Mouse (Mus musculus) hindbrain, embryonic 12.5 days (tissue): ENCODE results near the gene 2900026A02Rik. TPM values are rescaled to one million over a fixed set of nuclear protein-coding genes. Genes with fewer than 3 reads are reported as not detected.

Experiments used
- ATAC-seq: fragments of 200-750 bp; cut with Nextera tagmentation; 2 replicates; pipeline ENCODE4 v1.8.0; 2017; ENCODE audit warnings: moderate TSS enrichment; ENCODE audit not compliant: low FRiP score
- H3K27ac ChIP-seq: fragments of 300-500 bp; sonication (generic); 2 replicates; pipeline ENCODE4 v1.5.1; 2016; ENCODE audit warnings: mild to moderate bottlenecking
- H3K27me3 ChIP-seq: fragments of 300-500 bp; sonication (generic); 2 replicates; pipeline ENCODE4 v1.6.1; 2016; ENCODE audit warnings: mild to moderate bottlenecking
- H3K36me3 ChIP-seq: fragments of 300-500 bp; sonication (generic); 2 replicates; pipeline ENCODE4 v1.6.1; 2016; ENCODE audit warnings: mild to moderate bottlenecking
- H3K4me1 ChIP-seq: fragments of 300-500 bp; sonication (generic); 2 replicates; pipeline ENCODE4 v1.6.1; 2016
- H3K4me2 ChIP-seq: fragments of 300-500 bp; sonication (generic); replicated peaks from 2 replicates; pipeline ENCODE4 v1.6.1; 2016; ENCODE audit warnings: mild to moderate bottlenecking
- H3K4me3 ChIP-seq: fragments of 300-500 bp; sonication (generic); 2 replicates; pipeline ENCODE4 v1.5.1; 2016; ENCODE audit warnings: mild to moderate bottlenecking
- H3K9ac ChIP-seq: fragments of 300-500 bp; sonication (generic); 2 replicates; pipeline ENCODE4 v1.6.1; 2016; ENCODE audit warnings: mild to moderate bottlenecking, moderate library complexity
- H3K9me3 ChIP-seq: fragments of 300-500 bp; sonication (generic); replicated peaks from 2 replicates; pipeline ENCODE4 v1.6.1; 2016; ENCODE audit warnings: mild to moderate bottlenecking
- WGBS: fragments of 180-500 bp; shearing (Covaris S2); methylation state at CpG from one replicate; pipeline ENCODE4 v1.1.7; 2016; 5-methylcytosine and 5-hydroxymethylcytosine counted together
- polyA plus RNA-seq: library from polyadenylated mRNA; unstranded; fragments of >200 nt; fragmentation: Nextera tagmentation; extraction: Ambion mirVana; gene quantifications from 2 replicates; pipeline ENCODE4 v1.2.1, GENCODE M21; 2016

Gene 2900026A02Rik
- polyA plus RNA-seq, 1 experiment from 2014 or later: 3.6 TPM

DNA sequence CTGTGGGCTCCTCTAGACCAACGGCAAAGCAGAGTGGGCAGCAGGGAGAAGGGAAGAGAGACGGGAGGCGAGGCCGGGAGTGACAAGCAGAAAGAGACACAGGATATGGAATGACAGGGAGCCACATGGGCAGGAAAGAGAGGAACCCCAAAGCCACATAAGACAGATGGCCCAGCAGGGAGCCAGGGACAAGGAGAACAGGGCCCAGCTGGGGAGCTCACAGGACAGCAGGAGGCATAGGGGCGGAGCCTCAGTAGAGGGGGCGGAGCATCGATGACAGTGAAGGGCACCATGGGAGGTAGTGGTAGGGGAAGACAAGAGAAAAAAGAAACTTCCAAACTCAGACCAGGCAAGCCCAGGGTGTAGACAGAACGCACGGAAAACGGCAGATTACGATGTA is 55.6 kb downstream of the 2900026A02Rik start:
- Histone ChIP-seq H3K9ac (no peak overlapping the region), H3K4me1 (peaks cover 45% of the 10 kb centered on the region), H3K4me2 (0 out of 2 replicates have a peak overlapping the region, but pooled peaks have one; percentile 2)

DNA sequence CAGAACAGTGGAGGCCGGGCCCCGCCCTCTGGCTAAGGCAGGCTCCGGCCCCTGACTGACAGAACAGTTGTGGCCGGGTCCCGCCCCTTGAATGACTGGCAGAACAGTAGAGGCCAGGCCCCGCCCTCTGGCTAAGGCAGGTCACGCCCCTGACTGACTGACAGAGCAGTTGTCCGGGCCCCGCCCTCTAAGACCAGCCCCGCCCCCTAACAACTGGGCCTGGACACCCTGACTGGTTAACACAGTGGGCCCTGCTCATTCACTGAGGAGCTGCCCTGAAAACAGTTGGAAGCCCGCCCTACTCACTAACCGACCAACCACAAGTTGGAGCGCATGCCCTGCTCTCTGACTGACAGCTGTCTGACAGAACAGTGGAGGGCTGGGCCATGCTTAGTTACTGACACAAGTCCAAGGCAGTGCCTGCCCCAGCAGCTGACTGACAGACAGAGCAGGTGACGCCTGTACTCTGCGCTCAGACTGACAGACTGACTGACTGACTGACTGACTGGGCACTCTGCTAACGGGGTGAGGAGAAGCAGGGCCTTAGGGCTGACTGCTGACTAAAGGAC is 56.1 kb downstream of the 2900026A02Rik start:
- 0 out of 2 replicates have a peak overlapping the region, but pooled peaks have one; percentile 2 for H3K4me2 ChIP-seq
- WGBS: 5% methylated on average over 16 of the region's 16 CpGs
- H3K27me3 ChIP-seq: peaks cover 5% of the 10 kb centered on the region; the same call in 1 of the 2 replicates
- no peaks in the 10 kb centered on the region for H3K36me3 ChIP-seq
- peaks cover 47% of the 10 kb centered on the region for H3K4me1 ChIP-seq
- H3K27ac ChIP-seq: peak overlapping the region; percentile 64
- no peak overlapping the region for H3K9ac ChIP-seq
- H3K4me3 ChIP-seq: no peak overlapping the region
- peak; percentile 84 for ATAC-seq
- H3K9me3 ChIP-seq: no peaks in the 10 kb centered on the region

More for the DNA sequence above, 55.6 kb downstream of the 2900026A02Rik start:
- Histone ChIP-seq H3K9me3 (no peaks in the 10 kb centered on the region), H3K27me3 (peaks cover 5% of the 10 kb centered on the region; the same call in 1 of the 2 replicates), H3K4me3 (no peak overlapping the region), H3K27ac (peak overlapping the region; percentile 64), H3K36me3 (no peaks in the 10 kb centered on the region)
- 44% methylated on average over 11 of the region's 11 CpGs for WGBS
- ATAC-seq: no peak

DNA sequence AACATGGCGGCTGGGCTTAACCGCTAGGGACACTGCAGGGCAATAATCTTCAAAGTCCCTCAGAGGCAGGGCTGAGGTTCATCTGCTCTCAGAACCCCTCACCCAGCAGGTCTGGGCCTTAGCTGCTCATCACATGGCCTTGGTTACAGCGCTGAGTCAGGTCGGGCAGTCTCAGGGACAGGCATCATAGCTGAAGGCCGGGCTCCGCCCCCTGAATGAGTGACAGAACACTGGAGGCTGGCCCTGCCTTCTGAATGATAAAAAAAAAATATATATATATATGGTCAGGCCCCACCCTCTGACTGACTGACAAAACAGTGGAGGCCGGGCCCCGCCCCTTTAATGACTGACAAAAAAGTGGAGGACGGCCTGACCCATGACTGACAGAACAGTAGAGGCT is 56.6 kb downstream of the 2900026A02Rik start:
- 28% methylated on average over 9 of the region's 9 CpGs for WGBS
- Histone ChIP-seq H3K4me2 (0 out of 2 replicates have a peak overlapping the region, but pooled peaks have one; percentile 2), H3K36me3 (no peaks in the 10 kb centered on the region), H3K9me3 (no peaks in the 10 kb centered on the region), H3K9ac (no peak overlapping the region), H3K27ac (no peak overlapping the region), H3K4me1 (peaks cover 48% of the 10 kb centered on the region), H3K4me3 (no peak overlapping the region), H3K27me3 (peaks cover 5% of the 10 kb centered on the region; the same call in 1 of the 2 replicates)
- ATAC-seq: peak; percentile 49

DNA sequence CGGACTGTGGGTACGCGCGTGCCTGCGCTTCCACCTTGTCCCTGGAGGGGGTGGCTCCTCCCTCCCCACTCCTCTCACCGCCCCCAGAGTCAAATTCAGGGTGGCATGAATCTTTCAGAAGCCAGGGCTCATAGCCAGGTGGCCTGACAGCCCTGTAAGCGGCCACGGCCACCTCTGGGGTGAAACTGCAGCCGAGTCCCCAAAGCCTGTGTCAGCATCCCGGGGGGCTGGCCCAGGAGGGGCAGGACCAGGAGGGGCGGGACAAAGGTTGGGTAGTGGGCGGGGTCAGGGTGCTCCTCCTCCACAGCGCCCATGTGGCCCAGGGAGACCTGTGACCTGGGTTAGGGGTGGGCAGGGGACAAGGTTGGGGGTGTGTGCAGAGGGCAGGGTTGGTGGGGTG is 57.9 kb downstream of the 2900026A02Rik start:
- H3K4me1 ChIP-seq: peaks cover 62% of the 10 kb centered on the region
- WGBS: 6% methylated on average over 13 of the region's 13 CpGs
- ATAC-seq: no peak

DNA sequence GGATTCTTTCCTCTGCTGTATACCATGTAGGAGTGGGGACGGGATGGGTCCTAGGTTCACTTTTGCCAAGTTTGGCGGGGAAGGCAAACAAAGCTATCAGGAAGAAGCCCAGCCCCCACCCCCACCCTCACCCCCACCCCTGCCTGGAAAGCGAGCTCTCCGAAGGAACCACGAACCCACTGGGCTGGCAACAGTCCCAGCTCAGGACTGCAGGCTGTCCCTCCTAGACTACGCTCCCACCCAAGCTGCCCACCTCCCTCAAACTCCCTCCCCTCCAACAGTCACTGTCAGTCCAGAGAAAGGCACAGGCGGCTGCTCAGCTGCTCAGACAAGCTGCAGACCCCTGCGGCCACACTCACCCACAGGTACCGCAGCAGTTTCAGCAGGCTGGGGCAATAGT is 58.3 kb downstream of the 2900026A02Rik start:
- no peaks in the 10 kb centered on the region for H3K9me3 ChIP-seq
- H3K4me3 ChIP-seq: peak overlapping the region; percentile 12
- H3K4me2 ChIP-seq: peak overlapping the region; percentile 44
- peak overlapping the region; percentile 10; the same call in 1 of the 2 replicates for H3K9ac ChIP-seq
- H3K27me3 ChIP-seq: peaks cover 7% of the 10 kb centered on the region; the same call in 1 of the 2 replicates
- H3K27ac ChIP-seq: no peak overlapping the region
- WGBS: 18% methylated on average over 9 of the region's 9 CpGs
- no peak for ATAC-seq
- H3K4me1 ChIP-seq: peaks cover 66% of the 10 kb centered on the region
- no peaks in the 10 kb centered on the region for H3K36me3 ChIP-seq

More for the DNA sequence above, 57.9 kb downstream of the 2900026A02Rik start:
- H3K9me3 ChIP-seq: no peaks in the 10 kb centered on the region
- no peak overlapping the region for H3K27ac ChIP-seq
- H3K4me2 ChIP-seq: peak overlapping the region; percentile 44
- H3K9ac ChIP-seq: peak overlapping the region; percentile 10; the same call in 1 of the 2 replicates
- H3K27me3 ChIP-seq: peaks cover 5% of the 10 kb centered on the region; the same call in 1 of the 2 replicates
- peak overlapping the region; percentile 12 for H3K4me3 ChIP-seq
- no peaks in the 10 kb centered on the region for H3K36me3 ChIP-seq

DNA sequence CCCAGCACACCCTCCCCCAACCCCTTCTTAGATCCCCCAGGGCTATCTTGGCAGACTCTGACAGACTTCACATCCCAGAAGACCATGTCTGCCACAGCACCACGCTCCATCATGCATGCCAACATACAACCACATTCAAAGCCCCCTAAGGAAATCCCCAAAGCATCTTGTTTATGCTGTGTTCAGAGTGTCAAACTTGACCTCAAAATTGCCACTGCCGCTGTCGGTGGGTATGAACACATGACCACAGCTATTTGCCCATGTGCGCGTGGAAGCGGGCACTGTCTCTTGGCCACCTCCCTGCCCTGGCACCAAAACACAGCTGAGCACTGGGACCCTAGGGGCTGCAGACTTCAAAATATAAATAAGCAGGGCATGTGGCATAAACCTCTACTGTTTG is 59.5 kb downstream of the 2900026A02Rik start:
- H3K9me3 ChIP-seq: no peaks in the 10 kb centered on the region
- H3K4me1 ChIP-seq: peaks cover 69% of the 10 kb centered on the region
- no peak overlapping the region for H3K4me3 ChIP-seq
- no peak for ATAC-seq
- no peak overlapping the region for H3K9ac ChIP-seq
- no peak overlapping the region for H3K27ac ChIP-seq
- peaks cover 7% of the 10 kb centered on the region; the same call in 1 of the 2 replicates for H3K27me3 ChIP-seq
- 91% methylated on average over 6 of the region's 6 CpGs for WGBS
- no peak overlapping the region for H3K4me2 ChIP-seq
- H3K36me3 ChIP-seq: no peaks in the 10 kb centered on the region

DNA sequence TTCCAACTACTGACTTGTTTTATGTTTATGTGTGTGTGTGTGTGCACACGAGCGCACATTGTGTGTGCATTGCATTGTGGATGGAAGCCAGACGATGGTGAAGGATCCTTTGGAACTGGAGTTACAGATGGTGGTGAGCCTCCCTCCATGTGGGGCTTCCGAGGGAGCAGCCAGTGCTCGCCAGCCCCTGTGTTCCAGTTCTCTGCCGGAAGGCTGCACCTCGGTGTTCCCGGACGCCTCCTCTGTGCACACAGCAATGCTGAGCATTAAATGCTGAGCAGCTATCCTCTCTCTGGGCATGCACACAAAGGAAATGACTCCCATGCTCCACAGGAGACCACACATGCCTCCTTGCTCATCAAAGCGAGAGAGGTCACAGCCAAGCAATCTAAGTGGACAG is 60.7 kb downstream of the 2900026A02Rik start:
- Histone ChIP-seq H3K27me3 (peaks cover 7% of the 10 kb centered on the region; the same call in 1 of the 2 replicates), H3K4me2 (no peak overlapping the region), H3K9me3 (no peaks in the 10 kb centered on the region), H3K27ac (no peak overlapping the region), H3K36me3 (no peaks in the 10 kb centered on the region), H3K4me1 (peaks cover 67% of the 10 kb centered on the region), H3K9ac (no peak overlapping the region), H3K4me3 (no peak overlapping the region)
- ATAC-seq: no peak
- WGBS: 66% methylated on average over 10 of the region's 10 CpGs

DNA sequence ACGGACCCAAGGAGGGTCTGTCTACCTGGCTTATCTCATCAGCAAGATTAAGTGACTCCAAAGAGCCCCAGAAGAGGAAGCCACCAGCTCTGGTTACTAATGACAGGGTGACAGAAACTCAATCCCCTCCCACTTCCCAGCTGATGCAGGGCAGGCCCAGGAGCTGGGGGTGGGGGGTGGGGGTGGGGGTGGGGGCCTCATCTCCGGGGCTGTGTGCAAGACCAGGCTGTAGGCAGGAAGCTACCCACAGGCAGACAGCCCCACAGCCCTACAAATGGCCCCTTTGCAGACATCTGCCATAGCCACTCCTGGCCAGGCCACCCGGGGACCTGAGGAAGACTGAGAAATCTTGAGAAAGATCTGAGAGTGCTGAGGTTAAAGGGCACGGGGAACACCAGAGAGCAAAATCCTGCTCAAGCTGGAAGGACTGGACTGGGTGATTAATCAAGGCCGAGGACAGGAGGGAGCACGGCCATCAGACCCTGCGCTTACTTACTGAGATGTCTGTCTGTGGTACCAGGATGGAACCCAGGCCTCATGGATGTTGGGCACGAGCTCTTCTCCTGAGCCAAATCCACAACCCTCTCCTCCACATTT is 62.2 kb downstream of the 2900026A02Rik start:
- H3K27me3 ChIP-seq: peaks cover 7% of the 10 kb centered on the region; the same call in 1 of the 2 replicates
- 42% methylated on average over 8 of the region's 8 CpGs for WGBS
- no peak overlapping the region for H3K4me3 ChIP-seq
- no peaks in the 10 kb centered on the region for H3K36me3 ChIP-seq
- no peak overlapping the region for H3K9ac ChIP-seq
- H3K4me2 ChIP-seq: no peak overlapping the region
- no peak; the same call in 1 of the 2 replicates for ATAC-seq
- no peaks in the 10 kb centered on the region for H3K9me3 ChIP-seq
- peak overlapping the region; percentile 55; the same call in 1 of the 2 replicates for H3K27ac ChIP-seq
- H3K4me1 ChIP-seq: peaks cover 61% of the 10 kb centered on the region

DNA sequence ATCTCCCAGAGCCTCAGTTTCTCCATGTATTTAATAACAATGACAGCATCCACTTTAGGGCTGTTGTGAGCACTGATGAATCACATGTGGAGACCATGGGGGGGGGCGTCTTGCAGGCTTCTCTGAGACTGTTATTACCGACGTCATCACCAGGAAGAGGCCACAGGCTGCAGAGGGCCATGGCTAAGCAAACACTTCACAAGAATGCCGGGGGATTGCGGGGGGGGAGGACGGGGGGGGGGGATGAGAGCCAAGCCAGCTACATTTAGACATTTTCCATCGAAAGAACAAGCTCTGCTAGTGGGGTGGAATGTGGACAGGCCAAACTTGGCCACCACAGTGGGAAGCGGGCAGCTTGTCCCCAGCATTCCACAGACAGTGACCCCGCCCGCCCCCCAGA is 63.4 kb downstream of the 2900026A02Rik start:
- Histone ChIP-seq H3K9ac (0 out of 2 replicates have a peak overlapping the region, but pooled peaks have one; percentile 27), H3K36me3 (no peaks in the 10 kb centered on the region), H3K27ac (no peak overlapping the region; the same call in 1 of the 2 replicates), H3K4me3 (no peak overlapping the region), H3K4me1 (peaks cover 59% of the 10 kb centered on the region), H3K9me3 (no peaks in the 10 kb centered on the region), H3K4me2 (no peak overlapping the region), H3K27me3 (0 out of 2 replicates have a peak, but pooled peaks cover 2% of the 10 kb centered on the region)
- 64% methylated on average over 10 of the region's 10 CpGs for WGBS
- ATAC-seq: no peak

DNA sequence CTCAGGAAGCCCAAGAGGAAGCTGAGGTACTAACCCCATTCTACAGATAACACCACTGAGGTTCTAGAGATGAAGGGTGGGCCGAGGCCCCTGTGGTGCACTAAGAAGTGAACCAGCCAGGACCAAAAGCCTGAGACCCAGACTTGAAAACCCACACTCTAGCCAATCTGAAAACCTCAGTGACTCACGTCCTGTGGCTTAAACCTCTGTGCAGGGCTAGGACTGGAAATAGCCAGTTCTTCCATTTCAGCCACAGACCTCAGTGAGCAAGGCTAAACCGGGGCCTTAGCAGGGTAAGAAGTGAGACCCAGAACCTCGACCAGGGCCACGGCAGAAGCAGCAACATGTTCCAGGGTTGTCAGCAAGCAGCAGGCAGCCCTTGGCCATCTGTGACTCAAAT is 64.0 kb downstream of the 2900026A02Rik start:
- Histone ChIP-seq H3K27ac (no peak overlapping the region), H3K4me3 (no peak overlapping the region), H3K9ac (no peak overlapping the region), H3K4me1 (peaks cover 59% of the 10 kb centered on the region), H3K27me3 (0 out of 2 replicates have a peak, but pooled peaks cover 2% of the 10 kb centered on the region), H3K9me3 (no peaks in the 10 kb centered on the region), H3K4me2 (no peak overlapping the region), H3K36me3 (no peaks in the 10 kb centered on the region)
- ATAC-seq: no peak
- WGBS: 82% methylated on average over 5 of the region's 5 CpGs

DNA sequence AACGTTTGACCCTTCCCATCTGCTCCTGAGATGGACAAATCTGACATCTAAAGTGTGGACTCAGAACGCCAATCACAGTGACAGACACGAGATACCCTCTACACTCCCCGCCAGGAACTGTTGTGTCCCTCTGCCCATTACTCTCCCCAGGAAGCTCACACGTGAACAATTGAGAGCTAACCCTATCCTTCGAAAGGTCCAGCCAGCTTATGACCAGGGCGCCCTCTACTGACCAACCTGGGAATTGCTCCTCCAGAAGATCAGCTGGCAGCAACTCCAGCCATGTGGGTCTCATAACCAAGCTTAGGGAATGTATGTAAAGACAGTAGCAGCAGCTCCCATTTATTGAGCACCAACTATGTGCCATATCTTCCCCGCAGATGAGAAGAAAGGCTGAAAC is 65.9 kb downstream of the 2900026A02Rik start:
- no peak overlapping the region for H3K27ac ChIP-seq
- 6% methylated on average over 8 of the region's 8 CpGs for WGBS
- H3K4me1 ChIP-seq: peaks cover 53% of the 10 kb centered on the region
- H3K9me3 ChIP-seq: no peaks in the 10 kb centered on the region
- ATAC-seq: no peak
- H3K9ac ChIP-seq: no peak overlapping the region
- H3K4me3 ChIP-seq: no peak overlapping the region
- no peak overlapping the region for H3K4me2 ChIP-seq
- H3K36me3 ChIP-seq: no peaks in the 10 kb centered on the region
- H3K27me3 ChIP-seq: 0 out of 2 replicates have a peak, but pooled peaks cover 2% of the 10 kb centered on the region

DNA sequence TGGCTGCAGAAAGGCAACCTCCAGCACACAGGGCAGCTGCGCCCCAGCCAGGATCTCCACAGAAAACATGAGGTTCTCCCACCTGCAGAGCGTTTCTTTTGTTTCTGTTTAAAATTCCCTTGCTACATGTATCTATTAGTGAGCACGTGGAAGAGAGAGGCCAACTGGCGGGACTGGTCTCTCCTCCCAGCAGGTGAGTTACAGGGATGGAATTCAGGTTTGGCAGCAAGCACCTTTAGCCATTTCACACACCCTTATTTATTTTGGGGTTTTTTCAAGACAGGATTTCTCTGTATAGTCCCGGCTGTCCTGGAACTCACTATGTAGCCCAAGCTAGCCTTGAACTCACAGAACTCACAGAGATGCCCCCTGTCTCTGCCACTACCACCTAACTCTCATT is 66.6 kb downstream of the 2900026A02Rik start:
- WGBS: 78% methylated on average over 5 of the region's 5 CpGs
- H3K36me3 ChIP-seq: no peaks in the 10 kb centered on the region
- ATAC-seq: no peak
- 0 out of 2 replicates have a peak, but pooled peaks cover 2% of the 10 kb centered on the region for H3K27me3 ChIP-seq
- H3K4me3 ChIP-seq: no peak overlapping the region
- H3K4me1 ChIP-seq: peaks cover 52% of the 10 kb centered on the region
- H3K9me3 ChIP-seq: no peaks in the 10 kb centered on the region
- H3K9ac ChIP-seq: no peak overlapping the region
- no peak overlapping the region for H3K4me2 ChIP-seq
- H3K27ac ChIP-seq: no peak overlapping the region
